Mouse (Mus musculus): ENCODE results near the gene Vamp8. TPM values are rescaled to one million over a fixed set of nuclear protein-coding genes. Genes with fewer than 3 reads are reported as not detected.

The Vamp8 gene
- total RNA-seq, 2 experiments from 2014 or later, result 8.1 to 9.4 TPM

DNA sequence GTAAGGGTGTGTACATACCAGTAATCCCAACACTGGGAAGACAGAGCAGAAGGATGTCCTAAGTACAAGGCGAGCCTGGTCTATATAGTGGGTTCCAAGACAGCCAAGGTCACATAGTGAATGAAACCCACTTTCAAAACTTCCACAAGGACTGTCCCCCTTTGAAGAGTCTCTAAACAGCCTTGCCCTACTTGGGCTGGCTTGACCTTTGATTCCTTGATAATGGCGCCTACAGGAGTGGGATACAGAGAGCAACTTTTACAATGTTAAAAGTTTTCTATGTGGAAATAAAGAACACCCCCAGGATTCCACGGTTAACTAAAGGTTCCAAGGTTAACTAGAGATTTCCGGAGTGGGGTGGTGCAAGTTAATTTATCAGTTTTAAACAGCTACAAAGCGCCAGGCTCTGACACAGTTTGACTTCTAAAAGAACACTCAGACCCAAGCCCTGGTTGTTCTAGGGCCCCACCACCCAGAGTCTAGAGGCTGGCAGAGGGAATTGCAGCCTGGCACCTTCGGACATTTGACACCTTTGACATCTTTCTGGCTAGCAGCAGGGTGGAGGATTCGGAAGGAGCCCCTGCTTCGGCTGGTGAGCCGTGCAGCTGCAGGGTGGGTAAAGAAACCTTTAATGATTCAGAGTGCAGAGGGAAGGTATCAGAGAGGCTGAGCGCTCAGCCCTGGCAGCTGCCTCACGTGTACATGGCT lies 30.5 kb downstream of the Vamp8 start:
- intact Hi-C loops (cut with DNase I), result loop anchor here (5.0 kb wide), 1 partner anchor 47 kb away; no protein-coding TSS in a partner anchor
- no peak for DNase-seq (ENCODE audit: extremely low spot score in 1 of 2, low spot score in 2 of 2)

DNA sequence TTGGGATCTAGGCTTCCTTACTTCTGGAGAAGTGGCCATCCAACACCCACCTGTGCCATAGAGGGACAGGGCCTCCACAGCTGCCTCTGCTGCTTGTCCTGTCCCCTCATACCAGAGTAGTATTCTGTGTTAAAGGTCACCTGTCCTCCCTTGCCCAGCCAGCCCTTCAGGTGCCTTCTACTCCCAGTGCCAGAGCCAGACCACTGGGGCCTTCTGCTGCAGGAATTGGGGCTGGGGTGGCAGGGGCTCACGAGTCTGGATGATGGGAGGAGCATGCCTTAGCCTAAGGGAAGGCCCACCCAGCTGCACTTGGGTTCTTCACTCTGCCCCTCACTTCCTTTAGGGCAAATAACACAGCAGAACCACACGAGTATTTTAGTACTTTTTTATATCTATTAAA lies 31.2 kb downstream of the Vamp8 start:
- DNase-seq (ENCODE audit: extremely low spot score in 1 of 2, low spot score in 2 of 2), result no peak
- intact Hi-C loops (cut with DNase I), result no loop called here

DNA sequence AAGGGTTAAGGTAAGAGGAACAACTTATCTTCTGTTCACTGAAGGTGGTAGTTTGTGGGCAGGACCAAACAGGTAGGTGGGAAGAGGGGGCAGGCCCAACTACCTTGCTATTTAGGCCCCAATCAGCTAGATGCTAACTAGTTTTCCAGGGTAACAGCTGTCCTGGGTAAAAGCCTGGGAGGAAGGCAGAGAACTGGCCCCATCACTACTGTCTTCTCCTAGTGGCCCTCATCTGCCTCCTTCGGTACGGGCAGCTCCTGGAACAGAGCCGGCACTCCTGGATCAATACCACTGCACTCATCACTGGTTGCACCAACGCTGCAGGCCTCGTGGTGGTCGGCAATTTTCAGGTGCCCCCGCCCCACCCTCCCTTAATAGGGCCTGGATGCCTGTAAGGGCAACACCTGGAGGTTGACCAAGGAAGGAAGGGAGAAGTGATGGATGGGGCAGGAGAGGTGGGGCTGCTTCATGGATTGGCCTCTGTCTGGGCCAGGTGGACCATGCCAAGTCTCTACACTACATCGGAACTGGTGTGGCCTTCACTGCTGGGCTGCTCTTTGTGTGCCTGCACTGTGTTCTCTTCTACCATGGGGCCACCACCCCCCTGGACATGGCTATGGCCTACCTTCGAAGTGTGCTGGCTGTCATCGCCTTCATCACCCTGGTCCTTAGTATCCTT lies 32.3 kb downstream of the Vamp8 start:
- intact Hi-C loops (cut with DNase I), result no loop called here
- no peak for DNase-seq (ENCODE audit: extremely low spot score in 1 of 2, low spot score in 2 of 2)

DNA sequence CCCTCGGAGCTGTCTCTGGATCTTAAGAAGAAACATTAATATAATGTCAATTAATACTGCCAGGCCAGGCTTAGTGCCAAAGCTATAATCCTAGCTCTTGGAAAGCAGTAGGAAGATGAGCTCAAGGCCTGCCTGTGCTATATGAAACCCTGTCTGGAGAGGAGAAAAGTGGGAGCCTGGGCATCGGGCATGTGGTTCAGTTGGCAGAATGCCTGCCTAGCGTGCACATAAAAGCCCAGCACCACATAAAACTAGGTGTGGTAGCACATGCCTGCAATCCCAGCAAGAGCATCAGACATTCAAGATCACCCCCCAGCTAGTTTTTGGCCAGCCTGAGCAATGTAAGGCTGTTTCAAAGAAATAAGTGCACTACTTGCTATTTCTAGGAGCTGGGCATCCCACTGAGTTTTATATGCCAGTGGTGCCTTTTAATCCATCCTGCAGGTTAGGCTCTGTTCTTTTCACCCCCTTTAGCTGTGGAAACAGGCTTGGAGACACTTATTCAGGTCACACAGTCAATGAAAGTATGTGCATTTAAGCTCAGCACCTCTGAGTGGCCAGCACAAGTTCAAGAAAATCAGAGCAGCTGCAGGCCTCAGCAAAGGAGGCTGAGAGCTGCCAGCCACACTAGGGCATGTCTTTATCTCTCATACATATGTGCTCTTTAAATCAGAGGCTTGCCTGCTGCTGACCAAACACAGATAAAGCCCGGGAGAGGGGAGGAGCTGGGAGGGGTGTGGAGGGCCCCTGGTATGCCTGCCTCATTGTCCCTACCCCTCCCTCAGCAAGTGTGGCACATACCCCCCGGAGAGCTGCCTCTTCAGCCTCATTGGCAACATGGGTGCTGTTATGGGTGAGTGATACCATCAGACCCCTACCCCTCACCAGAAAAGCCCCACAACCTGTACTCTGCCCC lies 33.1 kb downstream of the Vamp8 start:
- intact Hi-C loops (cut with DNase I), result no loop called here
- no peak for DNase-seq (ENCODE audit: extremely low spot score in 1 of 2, low spot score in 2 of 2)

DNA sequence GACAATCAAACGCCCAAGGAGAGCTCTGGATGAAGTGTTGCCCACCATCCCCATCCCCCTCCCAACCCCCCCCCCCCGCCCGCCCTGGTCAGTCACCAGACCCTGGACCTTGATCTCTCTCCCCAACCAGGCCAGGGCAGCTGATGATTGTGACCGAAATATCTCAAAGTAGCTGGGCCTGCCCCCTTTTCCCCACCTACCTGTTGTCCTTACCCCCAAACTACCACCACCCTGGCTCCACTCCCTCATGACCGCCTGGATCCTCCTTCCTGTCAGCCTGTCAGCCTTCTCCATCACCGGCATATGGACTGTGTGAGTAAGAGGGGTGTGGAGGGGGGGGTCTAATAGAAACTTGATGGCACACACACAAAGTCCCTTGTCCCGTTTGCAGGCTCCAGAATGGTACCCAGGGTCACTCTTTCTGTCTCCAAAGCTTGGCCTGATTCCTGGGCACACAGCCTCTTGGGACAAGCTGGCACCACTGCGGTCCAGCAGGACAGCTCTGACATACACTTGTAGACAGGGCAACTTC lies 34.4 kb downstream of the Vamp8 start:
- intact Hi-C loops (cut with DNase I), result no loop called here
- DNase-seq (ENCODE audit: extremely low spot score in 1 of 2, low spot score in 2 of 2), result no peak

DNA sequence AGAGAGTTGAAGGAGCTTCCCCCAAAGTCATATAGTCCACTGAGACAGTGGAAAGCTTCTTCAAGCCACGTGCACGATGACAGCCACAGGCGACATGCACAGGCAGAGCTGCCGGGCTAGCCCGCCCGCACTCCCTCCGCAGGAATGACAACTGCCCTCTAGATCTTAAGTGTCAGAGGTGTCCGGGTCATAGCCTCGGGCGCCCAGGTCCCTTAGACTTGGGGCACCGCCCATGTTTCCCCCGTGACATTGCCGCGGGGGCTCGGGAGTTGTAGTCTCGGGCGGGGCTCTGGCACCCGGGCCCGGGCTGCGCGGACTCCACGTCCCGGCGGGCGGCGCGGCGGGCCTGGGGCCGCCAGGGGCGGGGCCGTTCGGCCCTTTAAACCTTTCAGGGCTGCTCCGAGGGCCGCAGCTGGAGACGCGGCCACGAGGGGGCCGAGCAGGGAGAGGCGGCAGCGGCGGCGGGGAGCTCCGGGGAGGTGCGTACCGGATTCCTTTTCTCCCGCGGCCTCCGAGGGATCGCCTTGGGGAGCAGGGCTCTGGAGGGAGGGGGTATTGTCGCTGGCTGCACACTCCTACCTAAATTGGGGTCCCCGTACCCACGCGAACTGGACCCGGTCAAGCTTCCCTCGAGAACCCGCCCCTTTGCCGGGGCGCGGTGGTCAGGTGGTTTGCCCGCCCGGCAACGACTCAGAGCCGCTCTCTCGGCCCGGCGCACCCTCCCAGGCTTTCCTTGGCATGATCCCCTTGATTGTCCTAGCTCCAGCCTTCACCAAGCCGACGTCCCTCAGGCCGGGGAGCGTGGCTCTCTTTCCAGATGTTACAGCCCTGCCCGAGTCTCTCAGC lies 35.2 kb downstream of the Vamp8 start, which contains the start of gene Tmem150a:
Tmem150a (plus strand) TSS at position 382 of the 846 bp plus-strand sequence.
- peak; percentile 60 to 91 for DNase-seq (ENCODE audit: extremely low spot score in 1 of 2, low spot score in 2 of 2)
- intact Hi-C loops (cut with DNase I), result no loop called here

DNA sequence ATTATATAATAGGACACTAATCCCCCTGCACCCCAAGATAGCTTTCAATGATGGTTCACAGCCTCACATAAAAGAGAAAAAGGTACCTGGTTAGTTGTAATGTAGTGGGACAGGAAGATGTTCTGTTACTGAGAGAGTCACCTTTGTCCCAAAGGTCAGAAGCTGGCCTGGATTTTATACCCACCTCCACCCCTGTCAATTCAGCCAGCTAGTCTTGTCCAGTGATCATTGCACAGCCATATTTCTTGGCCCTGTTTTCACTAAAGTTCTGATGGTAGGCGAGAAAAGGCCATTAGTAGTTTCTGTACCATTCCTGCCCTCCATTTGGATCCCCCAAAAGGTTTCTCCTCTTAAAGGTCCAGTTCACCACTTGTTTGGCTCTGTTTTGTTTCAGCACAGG lies 36.5 kb downstream of the Vamp8 start:
- intact Hi-C loops (cut with DNase I), result no loop called here
- DNase-seq (ENCODE audit: extremely low spot score in 1 of 2, low spot score in 2 of 2), result no peak

DNA sequence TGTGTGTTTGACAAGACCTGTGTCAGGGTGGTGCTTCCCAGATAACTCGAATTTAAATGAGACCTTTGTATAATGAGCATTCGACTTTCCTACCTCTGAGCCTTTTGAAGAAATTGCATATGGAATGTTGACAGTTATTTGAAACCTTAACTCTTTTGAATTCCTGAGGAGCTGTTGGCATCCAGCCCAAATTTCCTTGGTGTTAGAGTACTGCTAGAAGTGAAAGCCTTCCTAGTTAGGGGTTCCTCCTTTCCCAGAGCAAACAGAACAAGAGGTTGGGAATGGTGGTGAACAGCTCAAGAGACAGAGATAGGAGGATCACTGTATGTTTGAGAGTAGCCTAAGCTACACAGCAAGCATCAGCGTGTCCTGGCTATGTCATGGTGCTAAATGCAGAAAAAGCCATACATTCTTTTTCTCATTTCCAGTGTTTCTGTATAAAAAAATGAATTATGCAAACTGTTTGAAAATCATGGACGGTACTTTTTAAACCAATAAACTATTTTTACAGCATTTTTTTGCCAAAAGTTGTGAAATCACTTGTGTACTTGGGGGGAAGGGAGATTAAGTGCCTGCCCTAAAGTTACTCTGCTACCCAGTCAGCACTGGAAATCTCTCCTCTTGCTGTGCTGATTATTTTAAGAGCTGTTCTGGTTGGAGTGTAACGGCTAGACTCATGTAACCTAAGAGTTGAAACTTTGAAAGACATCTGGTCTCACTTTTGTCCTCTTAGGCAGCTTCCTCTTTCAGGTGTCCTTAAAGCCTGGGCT lies 37.7 kb downstream of the Vamp8 start:
- intact Hi-C loops (cut with DNase I), result no loop called here

DNA sequence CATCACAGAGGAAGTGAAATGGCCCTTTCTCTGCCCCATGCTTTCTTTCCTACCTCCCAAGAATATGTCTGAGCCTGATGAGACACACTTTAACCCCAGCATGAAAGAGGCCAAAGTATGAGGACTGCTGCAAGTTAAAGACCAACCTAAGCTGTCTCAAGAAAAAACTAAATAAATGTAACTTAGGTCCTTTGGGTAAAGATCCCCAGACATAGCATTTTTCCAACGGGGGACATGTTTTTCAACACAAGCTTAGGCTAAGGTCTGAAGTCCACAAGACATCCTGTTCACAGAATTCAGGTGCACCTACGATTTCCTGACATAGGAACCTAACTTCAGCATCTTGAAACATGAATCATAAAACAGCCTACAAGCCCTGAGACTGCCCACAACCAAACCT lies 40.3 kb downstream of the Vamp8 start:
- intact Hi-C loops (cut with DNase I), result no loop called here
- no peak for DNase-seq (ENCODE audit: extremely low spot score in 1 of 2, low spot score in 2 of 2)

More for the DNA sequence above, 37.7 kb downstream of the Vamp8 start:
- DNase-seq (ENCODE audit: extremely low spot score in 1 of 2, low spot score in 2 of 2), result peak in 1 of 2 experiments; percentile 46

DNA sequence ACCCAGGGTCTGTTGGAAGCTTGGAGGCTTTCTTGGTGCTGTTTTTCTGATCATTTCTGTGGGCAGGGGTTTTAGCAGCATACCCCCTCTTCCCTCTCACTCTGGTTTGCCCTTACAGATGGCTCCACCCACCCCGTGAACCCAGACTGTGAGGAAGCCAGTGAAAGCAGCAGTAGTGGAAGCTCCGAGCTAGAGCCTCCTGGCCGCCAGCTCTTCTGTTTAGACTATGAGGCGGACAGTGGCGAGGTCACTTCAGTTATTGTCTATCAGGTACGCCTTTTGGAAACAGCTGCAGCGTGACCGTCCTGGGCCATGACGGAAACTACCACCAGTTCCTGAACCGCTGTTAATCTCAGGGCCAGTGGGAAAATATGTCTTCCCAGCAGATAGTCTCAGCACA lies 42.1 kb downstream of the Vamp8 start:
- intact Hi-C loops (cut with DNase I), result no loop called here
- peak in 1 of 2 experiments; percentile 47 for DNase-seq (ENCODE audit: extremely low spot score in 1 of 2, low spot score in 2 of 2)

DNA sequence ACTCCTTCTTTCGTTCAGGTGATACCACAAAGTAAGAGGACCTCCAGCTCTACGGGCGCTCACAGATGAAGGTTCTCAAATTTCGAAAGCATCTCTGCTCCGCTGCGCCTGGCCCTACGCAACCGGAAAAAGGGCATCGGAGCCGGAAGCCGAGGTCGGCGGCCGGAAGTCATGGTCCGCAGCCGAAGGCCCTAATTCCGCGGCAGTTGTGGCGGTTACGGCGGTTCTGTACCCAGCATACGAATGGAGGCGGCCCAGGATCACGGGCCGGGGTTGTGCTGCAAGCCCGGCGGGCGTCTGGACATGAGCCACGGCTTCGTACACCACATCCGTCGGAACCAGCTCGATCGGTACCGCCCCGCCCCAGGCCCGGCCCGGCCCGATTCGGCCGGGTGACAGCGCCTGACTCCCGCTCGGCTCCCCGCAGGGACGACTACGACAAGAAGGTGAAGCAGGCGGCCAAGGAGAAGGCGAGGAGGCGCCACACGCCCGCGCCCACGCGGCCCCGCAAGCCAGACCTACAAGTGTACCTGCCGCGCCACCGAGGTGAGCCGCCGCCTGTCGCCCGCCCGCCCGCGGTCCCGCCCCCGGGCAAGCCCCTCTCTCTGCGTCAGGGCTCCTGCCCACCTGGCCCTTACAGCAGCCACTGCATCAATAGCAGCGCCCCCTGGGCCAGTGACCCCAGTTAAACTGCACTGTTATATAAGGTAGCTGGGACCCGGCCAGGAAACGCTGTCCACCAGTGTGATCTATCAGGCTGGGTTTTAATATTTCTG lies 43.1 kb downstream of the Vamp8 start, which contains the start of gene 0610030E20Rik:
0610030E20Rik (plus strand) TSS at position 152 of the 776 bp plus-strand sequence.
- intact Hi-C loops (cut with DNase I), result no loop called here
- DNase-seq (ENCODE audit: extremely low spot score in 1 of 2, low spot score in 2 of 2), result peak; percentile 62 to 84

DNA sequence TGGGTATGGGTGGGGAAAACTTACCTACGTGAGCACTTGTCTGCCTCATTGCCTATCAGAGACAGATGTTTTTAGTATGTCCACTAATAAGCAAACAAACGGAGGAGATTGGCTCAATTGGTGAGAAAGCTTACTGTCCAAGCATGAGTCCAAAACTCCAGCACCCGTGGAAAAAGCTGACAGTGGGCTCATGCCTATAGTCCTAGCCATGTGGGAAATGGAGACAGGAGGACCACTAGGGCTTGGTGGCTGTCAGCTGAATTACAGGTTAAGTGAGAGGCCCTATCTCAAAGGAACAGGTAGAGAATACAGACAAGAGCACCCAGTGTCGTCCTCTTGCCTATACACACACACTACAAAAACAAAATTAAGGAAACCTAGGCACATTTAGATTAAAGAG lies 44.2 kb downstream of the Vamp8 start:
- no peak for DNase-seq (ENCODE audit: extremely low spot score in 1 of 2, low spot score in 2 of 2)
- intact Hi-C loops (cut with DNase I), result no loop called here

DNA sequence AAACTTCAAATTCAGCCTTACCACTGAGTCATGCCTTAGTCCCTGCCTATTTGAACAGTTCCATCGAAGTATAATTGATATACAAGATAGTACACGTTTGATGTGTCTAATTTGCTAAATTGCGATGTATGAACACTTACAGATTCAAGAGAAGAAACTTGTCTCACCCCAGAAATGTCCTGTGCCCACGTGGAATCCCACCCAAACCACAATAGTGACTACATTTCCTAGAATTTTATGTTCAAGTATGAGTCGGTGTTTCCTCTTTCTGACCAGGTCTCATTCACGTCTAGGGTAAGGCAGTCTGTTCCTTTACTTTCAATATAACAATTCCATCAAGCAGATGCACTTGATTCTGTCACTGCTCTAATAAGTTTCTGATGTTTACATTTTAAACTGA lies 44.9 kb downstream of the Vamp8 start:
- intact Hi-C loops (cut with DNase I), result no loop called here
- no peak for DNase-seq (ENCODE audit: extremely low spot score in 1 of 2, low spot score in 2 of 2)

DNA sequence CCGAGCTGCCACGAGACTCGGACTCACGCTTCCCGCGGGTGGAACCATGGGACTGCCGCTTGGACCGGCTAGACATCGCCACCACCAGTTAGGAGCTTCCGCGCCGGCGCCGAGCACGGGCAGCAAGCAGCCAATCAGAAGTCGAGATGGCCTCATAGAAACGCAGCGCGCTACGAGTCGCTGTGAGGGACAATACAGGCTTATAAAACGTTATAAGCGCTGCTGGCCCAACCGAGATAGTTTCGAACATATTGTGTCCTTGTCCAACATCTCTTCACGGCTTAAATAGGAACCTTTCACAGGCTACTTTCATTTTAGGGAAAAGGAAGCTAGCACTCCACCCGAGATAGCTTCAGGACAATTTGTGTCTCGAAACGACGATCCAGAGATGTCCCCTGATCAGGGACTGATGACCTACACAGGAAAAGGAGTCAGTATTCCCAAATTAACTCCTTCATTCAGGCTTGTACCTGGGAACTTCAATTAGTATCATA lies 45.4 kb downstream of the Vamp8 start, which contains the start of gene Usp39:
Usp39 (minus strand) TSS at position 111 of the 494 bp plus-strand sequence.
- DNase-seq (ENCODE audit: extremely low spot score in 1 of 2, low spot score in 2 of 2), result peak; percentile 95 to 96
- intact Hi-C loops (cut with DNase I), result no loop called here

DNA sequence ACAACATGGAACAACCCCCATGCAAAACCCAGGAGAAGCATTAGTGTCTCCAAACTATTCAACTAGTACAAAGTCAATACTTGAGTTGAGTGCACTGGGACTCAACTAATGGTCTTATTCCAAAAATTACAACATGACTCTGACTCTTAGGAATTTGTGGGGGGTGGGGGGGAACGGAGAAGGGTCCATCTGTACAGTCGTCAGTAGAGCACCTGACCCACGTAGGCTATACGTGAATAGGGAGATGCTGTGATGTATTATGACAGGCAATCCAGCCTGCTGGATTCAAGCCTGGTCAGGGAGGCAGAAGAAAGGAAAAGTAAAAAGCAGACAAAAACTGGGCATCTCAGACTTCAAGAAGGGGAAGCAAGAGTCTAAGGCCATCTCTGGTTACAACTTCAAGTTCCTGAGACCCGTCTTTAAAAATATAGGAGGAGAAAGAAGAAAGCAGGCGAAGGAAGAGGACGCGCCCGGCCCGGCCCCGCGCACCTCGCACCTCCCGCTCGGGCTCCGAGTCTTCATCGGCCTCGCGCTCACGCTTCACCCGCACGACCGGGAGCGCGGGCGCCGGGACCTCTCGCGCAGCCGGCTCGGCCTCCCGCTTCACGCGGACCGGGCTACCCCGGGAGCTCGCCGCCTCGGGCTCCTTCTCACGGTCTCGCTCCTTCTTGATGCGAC lies 46.0 kb downstream of the Vamp8 start:
- intact Hi-C loops (cut with DNase I), result no loop called here
- DNase-seq (ENCODE audit: extremely low spot score in 1 of 2, low spot score in 2 of 2), result no peak

DNA sequence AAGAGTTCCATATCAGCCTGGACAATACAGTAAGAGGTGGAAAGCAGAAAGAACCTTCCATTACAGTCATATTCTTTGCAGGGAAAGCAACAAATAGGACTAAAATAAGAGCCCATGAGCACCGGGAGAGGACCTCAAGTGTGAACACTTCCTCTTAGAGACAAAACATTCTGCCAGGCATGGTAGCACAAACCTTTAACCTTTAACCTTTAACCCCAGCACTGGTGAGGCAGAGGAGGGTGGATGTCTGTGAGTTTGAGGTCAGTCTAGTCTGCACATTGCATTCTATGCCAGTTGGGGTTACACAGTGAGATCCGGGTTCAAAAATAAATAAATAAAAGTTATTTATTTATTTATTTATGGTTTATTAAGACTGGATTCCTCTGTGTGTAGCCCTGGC lies 50.0 kb downstream of the Vamp8 start:
- intact Hi-C loops (cut with DNase I), result no loop called here
- DNase-seq (ENCODE audit: extremely low spot score in 1 of 2, low spot score in 2 of 2), result no peak

Measured in left cerebral cortex, postnatal 10 days (tissue).